Mouse (Mus musculus): ENCODE data around the gene Gm10719.
"Not testable (repeated sequence)": the region's sequence is repeated elsewhere in the genome, so short reads cannot be mapped to it uniquely, and the experiment has no call there.

DNA sequence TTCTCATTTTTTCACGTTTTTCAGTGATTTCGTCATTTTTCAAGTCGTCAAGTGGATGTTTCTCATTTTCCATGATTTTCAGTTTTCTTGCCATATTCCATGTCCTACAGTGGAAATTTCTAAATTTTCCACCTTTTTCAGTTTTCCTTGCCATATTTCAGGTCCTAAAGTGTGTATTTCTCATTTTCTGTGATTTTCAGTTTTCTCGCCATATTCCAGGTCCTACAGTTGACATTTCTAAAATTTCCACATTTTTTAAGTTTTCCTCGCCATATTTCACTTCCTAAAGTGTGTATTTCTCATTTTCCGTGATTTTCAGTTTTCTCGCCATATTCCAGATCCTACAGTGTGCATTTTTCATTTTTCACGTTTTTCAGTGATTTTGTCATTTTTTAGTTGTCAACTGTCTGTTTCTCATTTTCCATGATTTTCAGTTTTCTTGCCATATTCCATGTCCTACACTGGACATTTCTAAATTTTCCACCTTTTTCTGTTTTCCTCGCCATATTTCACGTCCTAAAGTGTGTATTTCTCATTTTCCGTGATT, 4.4 kb upstream of the Gm10719 start, which contains the start of gene Gm10721:
- not testable (repeated sequence) for TF ChIP-seq POLR2A (IDR thresholded peaks at IDR 0.05; ENCODE audit: borderline replicate concordance, low read depth, low read length); CTCF (IDR thresholded peaks at IDR 0.05; ENCODE audit: low read depth, low read length)
